ENCODE assay signal across 33 mouse cellular contexts in genomic region chr5:47479908-47480307, GRCm38 (mm10).
"Had no signal": no experiment of that assay in that cellular context is flagged by ENCODE, and none has a peak within 500 bp of the region (broad histone marks: within the 10 kb centered on the region; RNA-seq: fewer than 3 reads in every experiment).

No protein-coding gene starts in this region.

- H3K4me2 ChIP-seq: heart, embryonic 11.5 days; heart, embryonic 12.5 days; heart, embryonic 13.5 days; heart, embryonic 15.5 days; hindbrain, embryonic 12.5 days; hindbrain, embryonic 13.5 days; hindbrain, embryonic 14.5 days; hindbrain, embryonic 15.5 days had no signal

- H3K27me3 ChIP-seq: heart, embryonic 12.5 days; heart, embryonic 13.5 days; heart, embryonic 15.5 days; hindbrain, embryonic 12.5 days; hindbrain, embryonic 13.5 days; hindbrain, embryonic 15.5 days had no signal

- H3K4me1 ChIP-seq: heart, embryonic 10.5 days; heart, embryonic 12.5 days; heart, embryonic 13.5 days; heart, embryonic 15.5 days; hindbrain, embryonic 10.5 days; hindbrain, embryonic 12.5 days; hindbrain, embryonic 13.5 days; hindbrain, embryonic 15.5 days had no signal

- H3K27ac ChIP-seq: heart, adult 2 months; heart, embryonic 10.5 days; heart, embryonic 13.5 days; heart, embryonic 15.5 days; hindbrain, embryonic 10.5 days; hindbrain, embryonic 12.5 days; hindbrain, embryonic 13.5 days; hindbrain, embryonic 14.5 days; hindbrain, embryonic 15.5 days; hindbrain, postnatal 0 days; kidney, postnatal 0 days; layer of hippocampus, adult 2 months; left cerebral cortex, adult 2 months had no signal

- H3K9me3 ChIP-seq: heart, embryonic 10.5 days; heart, embryonic 12.5 days; heart, embryonic 13.5 days; heart, embryonic 15.5 days; hindbrain, embryonic 10.5 days; hindbrain, embryonic 12.5 days; hindbrain, embryonic 13.5 days; hindbrain, embryonic 15.5 days had no signal

- H3K36me3 ChIP-seq: heart, embryonic 10.5 days; heart, embryonic 12.5 days; heart, embryonic 13.5 days; heart, embryonic 15.5 days; hindbrain, embryonic 10.5 days; hindbrain, embryonic 12.5 days; hindbrain, embryonic 13.5 days; hindbrain, embryonic 15.5 days had no signal

- DNase-seq: heart, adult 18-20 months; heart, adult 2 months; heart, postnatal 10 days; heart, postnatal 14 days; heart, postnatal 36 days; heart, postnatal 4 days; kidney, adult 11 months; kidney, adult 2 months; kidney, adult 8-10 months; kidney, adult 9 months; kidney, postnatal 10 days; kidney, postnatal 14 days; kidney, postnatal 25 days; kidney, postnatal 36 days; kidney, postnatal 4 days; layer of hippocampus, adult 9-11 months; layer of hippocampus, postnatal 36 days had no signal

- ATAC-seq: hindbrain, embryonic 16.5 days; hindbrain, postnatal 0 days; inflammation-experienced regulatory T-cells, adult 6 months had no signal

- H3K9ac ChIP-seq: heart, embryonic 12.5 days; heart, embryonic 13.5 days; heart, embryonic 15.5 days; hindbrain, embryonic 12.5 days; hindbrain, embryonic 13.5 days; hindbrain, embryonic 14.5 days; hindbrain, embryonic 15.5 days had no signal

- H3K4me3 ChIP-seq: heart, adult 2 months; heart, embryonic 10.5 days; heart, embryonic 12.5 days; heart, embryonic 13.5 days; heart, embryonic 15.5 days; hindbrain, embryonic 10.5 days; hindbrain, embryonic 12.5 days; hindbrain, embryonic 13.5 days; hindbrain, embryonic 15.5 days; layer of hippocampus, adult 2 months; left cerebral cortex, adult 2 months had no signal
